Mouse (Mus musculus): ENCODE measurements at regions not wholly inside any gene's neighbourhood (a gene's known extent, or its start where the extent isn't known, plus 50 kb on each side); places are given as distances from the start of the nearest gene placed in this dataset.
"Not testable (repeated sequence)": the region's sequence is repeated elsewhere in the genome, so short reads cannot be mapped to it uniquely, and the experiment has no call there.

- no peaks in the 10 kb centered on the region for H3K27me3 ChIP-seq (ENCODE audit: control insufficient read depth, insufficient read depth, low read length)
- no peak overlapping the region for H3K4me3 ChIP-seq (ENCODE audit: control insufficient read depth, low read depth, low read length)
- H3K27ac ChIP-seq (ENCODE audit: control insufficient read depth, insufficient read depth, low read depth, low read length), result no peak overlapping the region
- TF ChIP-seq CTCF (IDR thresholded peaks at IDR 0.05; ENCODE audit: control insufficient read depth, insufficient read depth, insufficient replicate concordance, low read depth, low read length) (no peak), POLR2A (IDR thresholded peaks at IDR 0.05; ENCODE audit: control insufficient read depth, low read depth, low read length) (no peak)
- H3K36me3 ChIP-seq (ENCODE audit: control insufficient read depth, insufficient read depth, low read length), result no peaks in the 10 kb centered on the region
- H3K4me1 ChIP-seq (ENCODE audit: control insufficient read depth, insufficient read depth, low read length), result no peaks in the 10 kb centered on the region
Observed at GRCm38 (mm10) chr7:96026781-96027418, 144.1 kb upstream of the Tenm4 start.

- Histone ChIP-seq H3K36me3 (ENCODE audit: control insufficient read depth, insufficient read depth, low read length) (no peaks in the 10 kb centered on the region), H3K4me1 (ENCODE audit: control insufficient read depth, insufficient read depth, low read length) (no peaks in the 10 kb centered on the region), H3K4me3 (ENCODE audit: control insufficient read depth, low read depth, low read length) (no peak overlapping the region), H3K27ac (ENCODE audit: control insufficient read depth, insufficient read depth, low read depth, low read length) (no peak overlapping the region), H3K27me3 (ENCODE audit: control insufficient read depth, insufficient read depth, low read length) (no peaks in the 10 kb centered on the region)
- no peak for TF ChIP-seq CTCF (IDR thresholded peaks at IDR 0.05; ENCODE audit: control insufficient read depth, insufficient read depth, insufficient replicate concordance, low read depth, low read length)
- TF ChIP-seq POLR2A (IDR thresholded peaks at IDR 0.05; ENCODE audit: control insufficient read depth, low read depth, low read length), result no peak
Observed at GRCm38 (mm10) chr7:96033636-96034035, 137.4 kb upstream of the Tenm4 start.

- Histone ChIP-seq H3K4me3 (ENCODE audit: control insufficient read depth, low read depth, low read length) (no peak overlapping the region), H3K27me3 (ENCODE audit: control insufficient read depth, insufficient read depth, low read length) (no peaks in the 10 kb centered on the region), H3K4me1 (ENCODE audit: control insufficient read depth, insufficient read depth, low read length) (no peaks in the 10 kb centered on the region), H3K36me3 (ENCODE audit: control insufficient read depth, insufficient read depth, low read length) (no peaks in the 10 kb centered on the region), H3K27ac (ENCODE audit: control insufficient read depth, insufficient read depth, low read depth, low read length) (no peak overlapping the region)
- TF ChIP-seq POLR2A (IDR thresholded peaks at IDR 0.05; ENCODE audit: control insufficient read depth, low read depth, low read length) (no peak), CTCF (IDR thresholded peaks at IDR 0.05; ENCODE audit: control insufficient read depth, insufficient read depth, insufficient replicate concordance, low read depth, low read length) (no peak)
Observed at GRCm38 (mm10) chr7:96035456-96035855, 135.6 kb upstream of the Tenm4 start.

- no peak overlapping the region for H3K27ac ChIP-seq (ENCODE audit: control insufficient read depth, insufficient read depth, low read depth, low read length)
- TF ChIP-seq CTCF (IDR thresholded peaks at IDR 0.05; ENCODE audit: control insufficient read depth, insufficient read depth, insufficient replicate concordance, low read depth, low read length) (no peak), POLR2A (IDR thresholded peaks at IDR 0.05; ENCODE audit: control insufficient read depth, low read depth, low read length) (no peak)
- no peaks in the 10 kb centered on the region for H3K27me3 ChIP-seq (ENCODE audit: control insufficient read depth, insufficient read depth, low read length)
- no peaks in the 10 kb centered on the region for H3K36me3 ChIP-seq (ENCODE audit: control insufficient read depth, insufficient read depth, low read length)
- no peaks in the 10 kb centered on the region for H3K4me1 ChIP-seq (ENCODE audit: control insufficient read depth, insufficient read depth, low read length)
- no peak overlapping the region for H3K4me3 ChIP-seq (ENCODE audit: control insufficient read depth, low read depth, low read length)
Observed at GRCm38 (mm10) chr7:96039628-96040027, 131.4 kb upstream of the Tenm4 start.

- TF ChIP-seq CTCF (IDR thresholded peaks at IDR 0.05; ENCODE audit: control insufficient read depth, insufficient read depth, insufficient replicate concordance, low read depth, low read length) (no peak), POLR2A (IDR thresholded peaks at IDR 0.05; ENCODE audit: control insufficient read depth, low read depth, low read length) (no peak)
- H3K4me3 ChIP-seq (ENCODE audit: control insufficient read depth, low read depth, low read length), result no peak overlapping the region
- no peaks in the 10 kb centered on the region for H3K27me3 ChIP-seq (ENCODE audit: control insufficient read depth, insufficient read depth, low read length)
- no peak overlapping the region for H3K27ac ChIP-seq (ENCODE audit: control insufficient read depth, insufficient read depth, low read depth, low read length)
- no peaks in the 10 kb centered on the region for H3K4me1 ChIP-seq (ENCODE audit: control insufficient read depth, insufficient read depth, low read length)
- no peaks in the 10 kb centered on the region for H3K36me3 ChIP-seq (ENCODE audit: control insufficient read depth, insufficient read depth, low read length)
Observed at GRCm38 (mm10) chr7:96041806-96042205, 129.2 kb upstream of the Tenm4 start.

- Histone ChIP-seq H3K4me1 (ENCODE audit: control insufficient read depth, insufficient read depth, low read length) (no peaks in the 10 kb centered on the region), H3K36me3 (ENCODE audit: control insufficient read depth, insufficient read depth, low read length) (no peaks in the 10 kb centered on the region), H3K4me3 (ENCODE audit: control insufficient read depth, low read depth, low read length) (no peak overlapping the region), H3K27ac (ENCODE audit: control insufficient read depth, insufficient read depth, low read depth, low read length) (no peak overlapping the region), H3K27me3 (ENCODE audit: control insufficient read depth, insufficient read depth, low read length) (no peaks in the 10 kb centered on the region)
- TF ChIP-seq CTCF (IDR thresholded peaks at IDR 0.05; ENCODE audit: control insufficient read depth, insufficient read depth, insufficient replicate concordance, low read depth, low read length) (no peak), POLR2A (IDR thresholded peaks at IDR 0.05; ENCODE audit: control insufficient read depth, low read depth, low read length) (no peak)
Observed at GRCm38 (mm10) chr7:96051631-96052030, 119.4 kb upstream of the Tenm4 start.

- not testable (repeated sequence) for H3K27ac ChIP-seq (ENCODE audit: control insufficient read depth, insufficient read depth, low read depth, low read length)
Observed at GRCm38 (mm10) chr7:96061599-96061998, 109.4 kb upstream of the Tenm4 start.

GRCm38 (mm10) chr7:96078511-96078910 is 92.5 kb upstream of the Tenm4 start:
- Histone ChIP-seq H3K36me3 (ENCODE audit: control insufficient read depth, insufficient read depth, low read length) (no peaks in the 10 kb centered on the region), H3K4me3 (ENCODE audit: control insufficient read depth, low read depth, low read length) (no peak overlapping the region), H3K27me3 (ENCODE audit: control insufficient read depth, insufficient read depth, low read length) (no peaks in the 10 kb centered on the region), H3K4me1 (ENCODE audit: control insufficient read depth, insufficient read depth, low read length) (no peaks in the 10 kb centered on the region), H3K27ac (ENCODE audit: control insufficient read depth, insufficient read depth, low read depth, low read length) (no peak overlapping the region)
- no peak for TF ChIP-seq CTCF (IDR thresholded peaks at IDR 0.05; ENCODE audit: control insufficient read depth, insufficient read depth, insufficient replicate concordance, low read depth, low read length)
- TF ChIP-seq POLR2A (IDR thresholded peaks at IDR 0.05; ENCODE audit: control insufficient read depth, low read depth, low read length), result no peak

More at GRCm38 (mm10) chr7:96061599-96061998, 109.4 kb upstream of the Tenm4 start:
- not testable (repeated sequence) for H3K36me3 ChIP-seq (ENCODE audit: control insufficient read depth, insufficient read depth, low read length); H3K4me3 ChIP-seq (ENCODE audit: control insufficient read depth, low read depth, low read length); H3K27me3 ChIP-seq (ENCODE audit: control insufficient read depth, insufficient read depth, low read length); H3K4me1 ChIP-seq (ENCODE audit: control insufficient read depth, insufficient read depth, low read length)

Data from testis, adult 2 months (tissue).